Mouse (Mus musculus) cortical plate, adult 2 months (tissue): ENCODE results near the gene Brk1. TPM values are rescaled to one million over a fixed set of nuclear protein-coding genes. Genes with fewer than 3 reads are reported as not detected.

Experiments used
- H3K27ac ChIP-seq: fragments of 200-500 bp; 2 replicates; pipeline ENCODE4 v1.5.1; 2012; ENCODE audit warnings: low read length, control low read depth, inconsistent platforms; ENCODE audit not compliant: insufficient read depth
- H3K4me1 ChIP-seq: fragments of 200-500 bp; 2 replicates; pipeline ENCODE4 v1.6.1; 2011; ENCODE audit warnings: low read length; ENCODE audit not compliant: control insufficient read depth, insufficient read depth
- H3K4me3 ChIP-seq: fragments of 200-500 bp; 2 replicates; pipeline ENCODE4 v1.5.1; 2011; ENCODE audit warnings: mild to moderate bottlenecking, low read length, control low read depth; ENCODE audit not compliant: insufficient read depth
- CTCF ChIP-seq: fragments of 200-500 bp; IDR thresholded peaks from 2 replicates; pipeline ENCODE4 v1.5.1; 2011; ENCODE audit warnings: mild to moderate bottlenecking, control low read depth, low read length; ENCODE audit not compliant: insufficient read depth; ENCODE audit errors: extremely low read depth
- POLR2A ChIP-seq: fragments of 200-500 bp; IDR thresholded peaks from 2 replicates; pipeline ENCODE4 v1.6.1; 2011; ENCODE audit warnings: mild to moderate bottlenecking, low read length, control low read depth; ENCODE audit not compliant: insufficient read depth; ENCODE audit errors: extremely low read depth
- polyA plus RNA-seq: library from polyadenylated mRNA; depleted of rRNA; stranded (reverse); fragments of >200 nt; gene quantifications from 2 replicates; pipeline ENCODE4 v1.2.3, GENCODE M21; 2012

The Brk1 gene
- polyA plus RNA-seq, 1 experiment: 442 TPM

DNA sequence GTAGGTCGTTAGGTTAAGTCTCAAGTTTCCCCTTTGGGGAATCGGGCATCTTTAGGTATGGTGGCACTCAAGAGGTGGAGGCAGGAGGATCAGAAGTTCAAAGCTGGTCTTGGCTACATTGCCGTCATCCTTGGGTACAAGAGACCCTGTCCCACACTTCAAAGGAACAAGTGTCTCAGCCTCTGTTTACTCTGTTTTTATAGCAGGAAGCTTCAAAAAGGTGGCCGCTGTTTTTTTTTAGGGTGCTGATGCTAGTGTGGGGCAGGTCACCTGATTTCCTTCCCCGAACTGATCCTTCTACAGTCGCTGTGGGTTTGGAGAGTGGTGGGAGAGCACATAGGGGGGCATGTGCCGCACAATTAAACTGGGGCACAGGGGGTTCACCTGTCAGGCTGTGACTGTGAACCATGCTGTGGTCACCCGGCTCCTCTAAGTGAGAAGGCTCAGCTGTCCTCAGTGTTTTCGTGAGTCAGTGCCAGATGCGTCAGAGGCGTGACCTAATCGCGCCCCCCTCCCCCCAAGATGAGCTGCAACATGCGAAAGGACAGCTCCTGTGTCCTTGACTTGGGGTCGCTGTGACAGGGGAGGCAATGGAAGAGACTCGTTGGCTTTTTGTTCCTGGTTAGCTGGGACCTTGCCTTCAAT is 50.3 kb downstream of the Brk1 start:
- TF ChIP-seq CTCF (no peak), POLR2A (no peak)
- Histone ChIP-seq H3K27ac (no peak overlapping the region), H3K4me3 (no peak overlapping the region), H3K4me1 (peaks cover 5% of the 10 kb centered on the region)

DNA sequence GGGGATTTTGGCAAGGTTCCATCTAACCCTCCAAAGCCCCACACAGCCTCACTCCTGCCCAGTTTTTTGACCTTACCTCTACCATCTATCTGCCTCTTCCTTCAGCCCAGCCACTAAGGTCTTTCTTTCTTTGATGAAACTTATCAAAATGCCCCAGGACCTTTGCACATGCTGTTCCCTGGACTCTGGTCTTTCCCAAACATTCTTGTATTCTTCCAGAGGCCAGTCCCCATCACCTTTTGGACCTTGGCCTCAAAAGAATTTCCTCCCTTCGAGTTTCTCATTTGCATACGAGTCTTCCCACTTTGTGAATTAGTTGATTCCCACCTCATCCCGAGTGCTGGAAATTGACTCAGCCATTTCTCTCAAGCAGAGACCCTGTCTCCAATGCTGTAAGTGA is 50.9 kb downstream of the Brk1 start:
- TF ChIP-seq POLR2A: no peak
- no peak for TF ChIP-seq CTCF
- peaks cover 6% of the 10 kb centered on the region for H3K4me1 ChIP-seq
- H3K27ac ChIP-seq: no peak overlapping the region
- H3K4me3 ChIP-seq: no peak overlapping the region

DNA sequence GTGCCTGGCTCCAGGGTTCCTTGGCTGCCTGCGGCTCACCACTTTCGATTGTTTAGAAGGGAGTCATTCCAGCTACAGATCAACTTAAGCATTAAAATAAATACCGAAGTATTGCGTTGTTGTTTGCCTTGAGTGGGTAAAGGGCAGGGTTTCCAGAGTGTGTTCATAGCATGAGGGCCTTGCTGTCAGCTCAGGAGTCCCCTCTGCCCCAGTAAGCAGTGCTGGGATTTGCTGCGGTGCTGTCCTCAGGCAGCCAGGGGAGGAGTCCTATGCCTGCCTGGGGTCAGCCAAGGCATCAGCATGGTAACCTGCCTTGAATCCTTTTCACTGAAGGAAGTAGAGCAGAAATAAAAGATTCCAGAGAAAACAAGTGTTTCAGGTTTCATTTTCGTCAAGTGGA is 52.3 kb downstream of the Brk1 start:
- TF ChIP-seq CTCF (no peak), POLR2A (no peak)
- Histone ChIP-seq H3K27ac (peak overlapping the region; percentile 63; the same call in 1 of the 2 replicates), H3K4me1 (peaks cover 6% of the 10 kb centered on the region)

DNA sequence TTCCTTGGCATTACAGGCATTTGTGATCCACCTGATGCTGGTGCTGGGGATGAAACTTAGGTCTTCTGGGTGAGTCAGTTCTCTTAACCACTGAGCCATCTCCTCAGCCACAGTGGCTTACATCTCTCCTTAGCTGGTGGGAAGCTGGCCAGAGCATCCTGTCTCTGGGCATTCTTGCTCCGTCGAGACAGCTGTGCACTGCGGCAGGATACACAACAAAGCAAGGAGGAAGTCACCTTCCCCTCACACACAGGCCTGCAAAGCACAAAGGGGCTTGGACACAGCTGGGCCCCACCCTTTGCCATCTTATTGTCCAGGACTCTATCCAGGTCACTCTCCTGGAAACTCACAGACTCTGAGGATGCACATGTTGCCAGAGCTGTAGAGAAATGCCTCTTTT is 53.7 kb downstream of the Brk1 start:
- no peak for TF ChIP-seq POLR2A
- no peak for TF ChIP-seq CTCF
- Histone ChIP-seq H3K4me3 (no peak overlapping the region), H3K27ac (peak overlapping the region; percentile 68; the same call in 1 of the 2 replicates), H3K4me1 (peaks cover 6% of the 10 kb centered on the region)

More for the DNA sequence above, 52.3 kb downstream of the Brk1 start:
- no peak overlapping the region for H3K4me3 ChIP-seq

DNA sequence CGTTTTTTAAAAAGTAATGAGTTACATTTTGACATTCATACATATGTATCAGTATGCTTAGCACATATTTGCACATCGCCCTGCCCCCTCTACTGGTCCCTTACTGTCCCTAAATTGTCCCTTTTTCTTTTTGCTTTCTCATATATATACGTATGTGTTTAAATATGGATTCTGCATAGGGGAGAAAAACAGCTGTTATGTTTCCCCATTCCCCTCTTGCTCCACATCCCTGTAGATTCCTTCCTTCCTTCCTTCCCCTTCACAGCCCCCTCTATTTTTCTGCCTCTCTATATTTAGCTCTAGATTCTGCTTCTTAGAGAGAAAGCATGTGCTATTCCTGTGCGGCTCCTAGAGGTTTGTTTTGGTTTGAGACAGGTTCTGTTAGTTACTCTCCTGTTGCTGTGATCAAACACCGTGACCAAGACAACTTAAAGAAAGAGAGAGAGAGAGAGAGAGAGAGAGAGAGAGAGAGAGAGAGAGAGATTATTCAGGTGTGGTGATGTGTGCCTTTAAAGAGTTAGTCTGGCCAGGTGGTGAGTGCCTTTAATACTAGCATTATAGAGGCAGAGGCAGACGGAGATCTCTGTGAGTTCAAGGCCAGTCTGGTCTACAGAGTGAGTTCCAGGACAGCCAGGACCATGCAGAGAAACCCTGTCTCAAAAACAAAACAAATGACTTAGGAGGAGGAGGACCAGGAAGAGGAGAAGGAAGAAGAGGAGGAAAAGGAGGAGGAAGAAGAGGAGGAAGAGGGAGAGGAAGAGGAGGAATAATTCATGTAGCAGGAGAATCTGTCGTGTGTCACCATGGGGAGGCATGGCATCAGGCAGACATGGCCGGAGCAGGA is 55.3 kb downstream of the Brk1 start:
- H3K4me1 ChIP-seq: peaks cover 6% of the 10 kb centered on the region
- no peak overlapping the region for H3K4me3 ChIP-seq
- no peak for TF ChIP-seq POLR2A
- no peak for TF ChIP-seq CTCF
- peak overlapping the region; percentile 32; the same call in 1 of the 2 replicates for H3K27ac ChIP-seq

DNA sequence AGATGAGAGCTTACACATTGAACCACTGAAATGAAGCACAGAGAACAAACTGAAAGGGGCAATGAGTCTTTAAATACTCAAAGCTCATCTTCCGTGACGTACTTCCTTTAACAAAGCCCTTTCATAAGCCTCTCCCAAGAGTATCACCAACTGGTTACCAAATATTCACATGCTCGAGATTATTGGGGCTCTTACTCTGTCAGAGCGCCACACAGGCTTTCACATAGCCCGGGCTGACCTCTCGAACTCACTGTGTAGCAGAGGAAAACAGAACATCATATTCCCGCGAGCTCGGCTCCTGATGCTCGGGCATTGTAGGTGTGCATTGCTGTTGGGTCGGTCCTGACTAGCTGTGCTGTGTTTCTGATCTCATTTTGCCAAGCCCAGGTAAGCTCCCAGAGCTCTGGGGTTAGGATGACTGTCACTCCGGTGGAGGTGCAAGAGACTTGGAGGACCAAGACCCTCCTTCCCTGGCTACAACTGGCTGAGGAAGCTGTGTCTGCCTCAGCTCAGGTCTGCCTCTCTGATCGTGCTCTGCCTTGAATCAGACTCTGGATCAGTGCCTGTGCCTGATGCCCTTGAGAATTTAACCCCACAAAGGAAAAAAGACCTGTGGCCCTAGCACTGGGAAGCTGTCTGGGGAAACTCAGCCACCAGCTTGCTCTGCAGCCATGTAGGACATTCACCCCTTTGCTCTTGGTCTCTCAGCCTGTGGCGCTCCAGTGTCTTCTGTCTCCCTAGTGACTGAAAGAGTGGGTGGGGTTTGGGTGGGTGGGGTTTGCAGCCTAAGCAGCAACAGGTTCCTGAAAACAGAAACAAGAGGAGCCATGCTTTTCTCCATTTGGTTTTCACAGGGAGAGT is 56.1 kb downstream of the Brk1 start:
- H3K4me1 ChIP-seq: peaks cover 6% of the 10 kb centered on the region
- no peak overlapping the region for H3K4me3 ChIP-seq
- TF ChIP-seq CTCF (no peak), POLR2A (no peak)
- 0 out of 2 replicates have a peak overlapping the region, but pooled peaks have one; percentile 13 for H3K27ac ChIP-seq

DNA sequence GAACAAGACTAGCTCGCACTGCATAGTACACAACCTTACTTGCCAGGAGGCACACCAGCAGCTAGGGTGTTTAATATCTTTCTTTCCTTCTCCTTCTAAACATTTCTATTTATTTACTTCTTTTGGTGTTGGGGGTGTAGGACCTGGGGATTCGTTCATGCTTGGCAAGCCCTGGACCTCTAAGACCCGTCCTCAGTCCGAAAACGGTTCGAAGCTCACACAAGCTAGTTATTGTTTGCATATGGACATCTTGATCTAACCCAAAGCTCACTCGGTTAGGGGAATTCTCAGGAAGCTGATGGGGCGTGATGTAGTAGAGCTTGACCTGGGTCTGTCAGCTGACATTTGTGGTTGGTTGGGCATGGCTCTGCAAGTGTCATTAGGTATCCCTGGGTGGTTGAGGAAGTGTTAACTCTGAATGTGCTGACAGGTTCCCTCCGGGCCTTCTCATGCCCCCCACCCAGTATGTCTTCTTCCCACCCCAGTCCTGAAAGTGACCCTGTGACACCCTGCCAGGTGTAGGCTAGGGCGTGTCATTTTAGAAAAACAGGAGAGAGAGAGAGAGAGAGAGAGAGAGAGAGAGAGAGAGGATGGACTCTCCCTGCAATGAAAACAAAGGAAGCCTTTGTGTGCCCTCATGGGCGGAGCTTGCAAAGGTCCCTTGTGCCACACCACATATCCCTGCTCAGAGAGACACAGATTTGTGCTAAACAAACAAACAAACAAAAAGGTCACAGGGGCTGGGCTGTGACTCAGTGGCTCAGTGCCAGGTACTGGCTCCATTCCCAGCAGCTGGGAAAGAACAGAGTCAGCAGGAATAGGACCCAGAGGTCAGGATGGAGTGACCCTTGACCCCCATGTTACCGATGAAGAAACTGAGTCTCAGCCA is 57.0 kb downstream of the Brk1 start:
- TF ChIP-seq CTCF (no peak), POLR2A (no peak)
- Histone ChIP-seq H3K4me1 (peaks cover 6% of the 10 kb centered on the region), H3K4me3 (no peak overlapping the region), H3K27ac (peak overlapping the region; percentile 51; the same call in 1 of the 2 replicates)

DNA sequence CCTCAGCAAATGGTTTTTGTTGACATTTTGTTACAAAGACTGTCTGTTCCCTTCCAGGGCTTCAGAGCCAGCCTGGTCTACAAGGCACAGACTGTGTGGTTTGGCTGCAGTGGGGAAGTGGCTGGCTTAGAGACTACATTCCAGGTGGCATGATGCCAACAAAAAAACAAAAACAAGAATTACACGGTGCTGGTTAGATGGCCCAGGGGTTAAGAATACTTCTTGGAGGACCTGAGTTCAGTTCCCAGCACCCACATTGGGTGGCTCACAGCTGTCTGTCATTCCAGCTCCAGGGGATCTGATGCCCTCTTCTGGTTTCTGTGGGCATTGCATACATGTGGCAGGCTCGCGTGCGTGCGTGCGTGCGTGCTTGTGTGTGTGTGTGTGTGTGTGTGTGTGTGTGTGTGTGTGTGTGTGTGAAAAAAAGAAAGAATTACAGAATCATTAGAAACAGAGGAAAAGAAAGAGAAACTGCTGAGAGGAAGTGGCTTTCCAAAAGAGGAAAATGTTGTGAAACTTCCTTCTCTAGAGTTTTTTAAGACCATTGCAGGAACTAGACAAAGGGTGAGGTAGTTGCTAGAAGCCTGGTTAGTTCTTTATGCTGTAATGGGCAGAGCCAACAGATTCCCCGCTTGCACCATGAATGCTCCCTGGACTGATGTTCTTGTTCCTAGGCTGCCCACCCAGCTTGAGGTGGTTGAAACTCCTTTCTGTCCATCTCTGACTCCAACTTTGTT is 58.6 kb downstream of the Brk1 start:
- H3K4me1 ChIP-seq: peaks cover 6% of the 10 kb centered on the region
- TF ChIP-seq CTCF: no peak
- no peak for TF ChIP-seq POLR2A
- H3K27ac ChIP-seq: no peak overlapping the region
- H3K4me3 ChIP-seq: no peak overlapping the region
